Mouse (Mus musculus) CD4-positive helper T cell, adult 2 months (primary cell): ENCODE measurements around the gene Msl2.

Experiments
- DNase-seq: peaks from one replicate; pipeline ENCODE4 v3.0.0-alpha.2; 2012; ENCODE audit warnings: low read depth, missing footprints, low spot score

The Msl2 gene

GRCm38 (mm10) chr9:101074332-101075021 is 576 bp downstream of the Msl2 start:
- peak; percentile 92 for DNase-seq

- DNase-seq: no peak
Observed at GRCm38 (mm10) chr9:101075091-101075581, 1.2 kb downstream of the Msl2 start.

- DNase-seq: no peak
Observed at GRCm38 (mm10) chr9:101075694-101076093, 1.8 kb downstream of the Msl2 start.

GRCm38 (mm10) chr9:101076095-101076875 is 2.4 kb downstream of the Msl2 start:
- peak; percentile 50 for DNase-seq

- DNase-seq: no peak
Observed at GRCm38 (mm10) chr9:101077486-101077885, 3.6 kb downstream of the Msl2 start.

GRCm38 (mm10) chr9:101078579-101078978 is 4.7 kb downstream of the Msl2 start:
- peak; percentile 40 for DNase-seq

GRCm38 (mm10) chr9:101080046-101080685 is 6.3 kb downstream of the Msl2 start:
- no peak for DNase-seq

GRCm38 (mm10) chr9:101083728-101084127 is 9.8 kb downstream of the Msl2 start:
- no peak for DNase-seq

- DNase-seq: no peak
Observed at GRCm38 (mm10) chr9:101095425-101095824, 21.5 kb downstream of the Msl2 start.

- DNase-seq: no peak
Observed at GRCm38 (mm10) chr9:101096461-101096860, 22.6 kb downstream of the Msl2 start.

- no peak for DNase-seq
Observed at GRCm38 (mm10) chr9:101097542-101097941, 23.6 kb downstream of the Msl2 start.

GRCm38 (mm10) chr9:101099445-101099844 is 25.5 kb downstream of the Msl2 start:
- DNase-seq: peak; percentile 34

- no peak for DNase-seq
Observed at GRCm38 (mm10) chr9:101100163-101100562, 26.3 kb downstream of the Msl2 start.

- no peak for DNase-seq
Observed at GRCm38 (mm10) chr9:101101547-101101946, 27.6 kb downstream of the Msl2 start.

GRCm38 (mm10) chr9:101102288-101102687 is 28.4 kb downstream of the Msl2 start:
- DNase-seq: no peak

- DNase-seq: no peak
Observed at GRCm38 (mm10) chr9:101104931-101105330, 31.0 kb downstream of the Msl2 start.

- no peak for DNase-seq
Observed at GRCm38 (mm10) chr9:101105735-101106134, 31.8 kb downstream of the Msl2 start.

- DNase-seq: no peak
Observed at GRCm38 (mm10) chr9:101107386-101107785, 33.5 kb downstream of the Msl2 start.

- no peak for DNase-seq
Observed at GRCm38 (mm10) chr9:101110013-101110412, 36.1 kb downstream of the Msl2 start.

- DNase-seq: no peak
Observed at GRCm38 (mm10) chr9:101113317-101113716, 39.4 kb downstream of the Msl2 start.

- DNase-seq: no peak
Observed at GRCm38 (mm10) chr9:101114182-101114884, 40.4 kb downstream of the Msl2 start.

GRCm38 (mm10) chr9:101143635-101144034 is 69.7 kb downstream of the Msl2 start:
- DNase-seq: no peak
